Mouse (Mus musculus) neural tube, embryonic 10.5 days (tissue): ENCODE measurements around the gene Ttc7.
A peak's percentile ranks its signal among the peaks of the same experiment; 100 is the strongest.

Experiments
- DNase-seq: peaks from one replicate; pipeline ENCODE4 v3.0.0-alpha.2; 2017; ENCODE audit warnings: low spot score; ENCODE audit errors: extremely low spot score

Ttc7 gene

DNA sequence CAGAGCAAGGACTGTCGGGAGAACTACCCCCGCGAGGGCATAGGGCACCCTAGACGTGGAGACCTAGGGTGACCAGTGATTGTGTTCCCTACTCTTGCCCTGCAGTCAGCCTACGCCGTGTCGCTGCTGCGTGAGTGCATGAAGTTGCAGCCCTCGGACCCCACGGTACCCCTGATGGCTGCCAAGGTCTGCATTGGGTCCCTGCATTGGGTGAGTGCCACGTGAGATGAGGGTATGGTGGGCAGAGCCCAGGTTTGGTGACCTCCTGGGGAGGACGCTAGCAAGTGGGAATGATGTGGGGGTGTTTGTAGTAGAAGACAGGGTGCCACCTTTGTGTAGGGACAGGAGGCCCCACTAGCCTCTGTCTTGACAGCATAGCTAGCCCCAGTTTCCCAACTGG is 51.5 kb downstream of the Ttc7 start:
- DNase-seq = no peak

DNA sequence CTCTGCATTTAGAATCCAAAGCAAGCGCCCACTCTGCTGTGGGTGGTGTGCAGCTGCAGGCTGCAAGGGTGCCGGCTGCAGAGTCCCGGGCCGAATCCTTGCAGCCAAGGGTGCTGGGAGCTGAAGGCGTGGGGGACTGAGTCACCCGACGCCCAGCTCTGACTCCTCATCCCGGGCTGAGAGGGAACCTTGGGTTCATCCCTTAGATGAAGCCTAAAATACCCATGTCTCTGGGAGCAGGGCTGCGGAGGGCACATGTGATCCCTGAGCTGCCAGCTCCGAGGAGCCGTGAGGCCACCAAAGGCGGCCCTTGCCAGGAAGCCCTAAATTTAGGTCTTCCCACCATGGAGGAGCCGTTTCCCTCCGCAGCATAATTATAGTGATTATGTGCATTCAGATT is 52.5 kb downstream of the Ttc7 start:
- no peak for DNase-seq

DNA sequence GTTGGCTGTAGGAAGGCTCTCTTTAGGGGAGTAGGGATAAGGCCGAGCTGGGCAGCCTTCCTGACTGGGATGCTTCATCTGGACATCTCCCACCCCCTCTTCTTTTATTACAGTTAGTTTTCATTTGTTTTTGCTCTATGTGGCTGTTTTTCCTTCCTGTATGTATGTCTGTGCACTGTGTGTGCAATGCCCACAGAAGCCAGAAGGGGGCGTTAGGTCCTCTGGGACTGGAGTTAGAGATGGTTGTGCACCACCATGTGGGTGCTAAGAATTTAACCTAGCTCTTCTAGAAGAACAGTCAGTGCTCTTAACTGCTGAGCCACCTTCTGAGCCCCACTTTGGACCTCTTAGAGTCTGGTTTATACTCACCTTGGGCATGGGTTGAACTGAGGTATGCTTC is 53.0 kb downstream of the Ttc7 start:
- DNase-seq = no peak

DNA sequence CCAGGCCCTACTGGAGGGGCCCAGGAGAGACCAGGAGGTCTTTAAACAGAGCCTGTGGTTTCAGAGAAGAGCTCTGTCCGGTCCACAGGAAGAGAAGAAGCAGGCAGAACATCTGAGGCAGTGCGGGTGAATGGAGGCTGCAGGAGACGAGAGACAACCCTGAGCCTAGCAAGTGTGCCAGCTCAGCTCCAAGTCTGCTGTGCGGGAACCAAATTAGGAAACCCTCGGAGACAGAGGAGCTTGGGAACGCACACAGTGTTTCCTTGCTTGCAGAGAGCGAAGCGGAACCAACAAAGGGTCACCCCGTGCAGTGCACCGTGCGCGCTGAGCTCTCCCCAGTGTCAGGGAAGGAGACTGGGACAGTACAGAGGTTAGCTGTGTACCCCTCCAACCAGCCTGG is 54.2 kb downstream of the Ttc7 start:
- no peak for DNase-seq

DNA sequence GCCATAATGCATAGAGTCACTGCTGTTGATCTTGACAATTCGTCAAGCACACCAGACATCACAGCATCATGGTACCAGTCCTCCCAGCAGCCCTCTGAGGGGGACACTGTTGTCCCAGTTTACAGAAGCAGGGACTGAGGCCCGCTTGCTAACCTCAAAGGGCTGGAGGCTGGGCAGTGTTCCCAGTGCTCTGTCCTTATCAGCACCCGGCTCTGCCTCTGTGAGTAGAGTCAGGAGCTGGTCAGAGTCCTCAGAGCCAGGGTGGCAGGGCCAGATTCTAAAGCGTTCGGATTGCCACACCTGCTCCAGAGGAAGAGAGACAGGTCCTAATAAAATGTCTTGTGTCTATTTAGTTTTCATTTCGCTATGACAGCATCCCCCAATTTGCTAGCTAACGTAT is 55.0 kb downstream of the Ttc7 start:
- DNase-seq = no peak

DNA sequence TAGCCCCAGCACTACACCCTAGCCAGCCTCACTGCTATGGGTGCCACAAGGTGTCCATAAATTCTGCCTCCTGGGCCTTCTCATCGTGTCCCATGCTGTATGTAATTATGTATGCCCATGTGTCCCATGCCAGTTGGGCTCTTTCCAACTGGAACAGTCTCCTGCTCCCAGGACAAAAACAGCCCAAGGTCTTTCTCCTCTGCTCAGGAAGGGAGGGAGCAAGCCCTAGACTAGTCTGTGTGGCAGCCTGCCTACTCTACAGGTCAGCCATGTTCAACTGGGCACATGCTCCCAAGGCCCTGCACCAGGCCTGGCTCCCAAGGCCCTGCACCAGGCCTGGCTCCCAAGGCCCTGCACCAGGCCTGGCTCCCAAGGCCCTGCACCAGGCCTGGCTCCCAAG is 56.4 kb downstream of the Ttc7 start:
- DNase-seq = no peak

DNA sequence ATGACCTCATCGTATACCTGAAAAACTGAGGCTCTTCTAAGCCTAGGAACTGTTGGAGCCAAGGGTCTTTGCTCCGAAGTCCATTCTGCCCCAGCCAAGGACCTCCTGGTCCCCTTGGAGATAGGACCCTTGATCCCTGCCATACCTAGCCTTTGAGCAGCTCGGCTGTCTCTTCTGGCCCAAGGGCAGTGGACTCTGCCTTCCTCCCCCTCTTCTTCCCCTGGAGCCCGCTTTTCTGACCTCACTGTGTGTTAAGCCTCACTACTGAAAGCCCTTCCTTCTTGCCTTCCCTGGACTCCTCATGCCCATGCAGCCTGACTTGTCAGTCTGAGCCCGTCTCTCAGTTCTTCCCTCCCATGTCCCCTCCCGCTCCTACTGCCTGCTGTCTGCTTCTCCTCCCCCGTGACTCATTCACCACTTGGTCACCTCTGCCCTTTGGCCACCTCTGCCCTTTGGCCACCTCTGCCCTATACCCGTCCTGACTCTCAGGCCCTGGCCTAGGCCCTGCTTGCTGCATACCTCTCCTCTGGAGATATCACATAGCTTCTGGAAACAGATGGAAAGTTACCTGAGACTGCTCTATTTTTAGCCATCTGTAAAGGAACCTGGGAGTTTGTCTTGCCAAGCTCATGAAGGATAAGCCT is 60.5 kb downstream of the Ttc7 start:
- DNase-seq = no peak

DNA sequence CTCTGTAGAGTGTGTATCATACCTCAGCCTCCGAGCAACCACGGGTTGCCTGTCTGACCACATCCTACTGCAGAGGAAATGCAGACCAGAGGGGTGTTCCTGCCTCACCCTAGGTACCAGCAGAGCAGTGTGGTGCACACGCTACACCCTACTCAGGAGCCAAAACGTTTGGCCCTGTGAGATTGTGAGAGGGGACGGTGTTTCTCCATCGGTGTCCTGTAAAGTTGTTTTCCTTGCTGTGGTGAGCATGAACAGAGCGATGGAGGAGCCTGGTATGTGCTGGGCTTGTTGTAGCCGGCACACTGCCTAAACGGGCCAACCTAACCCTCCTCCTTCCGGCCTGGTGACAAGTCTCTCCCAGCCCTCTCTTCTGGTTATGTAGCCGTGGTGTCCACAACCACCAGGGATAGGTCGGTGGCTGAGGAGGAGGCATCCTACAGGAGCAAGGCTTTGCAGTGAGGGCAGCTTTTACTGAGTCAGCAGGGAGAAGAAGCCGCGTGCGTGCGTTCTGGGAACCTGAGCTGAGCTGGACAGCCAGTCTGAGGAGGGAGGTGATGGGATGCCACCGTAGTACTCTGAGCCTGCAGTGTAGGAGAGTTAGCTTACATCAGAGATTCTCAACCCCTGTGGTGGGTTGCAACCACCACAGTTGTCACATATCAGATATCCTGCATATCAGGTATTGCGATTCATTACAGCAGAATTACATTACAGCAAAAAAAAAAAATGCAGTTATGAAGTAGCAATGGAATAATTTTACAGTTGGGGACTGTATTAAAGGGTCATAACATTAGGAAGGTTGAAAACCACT is 62.0 kb downstream of the Ttc7 start:
- no peak for DNase-seq

DNA sequence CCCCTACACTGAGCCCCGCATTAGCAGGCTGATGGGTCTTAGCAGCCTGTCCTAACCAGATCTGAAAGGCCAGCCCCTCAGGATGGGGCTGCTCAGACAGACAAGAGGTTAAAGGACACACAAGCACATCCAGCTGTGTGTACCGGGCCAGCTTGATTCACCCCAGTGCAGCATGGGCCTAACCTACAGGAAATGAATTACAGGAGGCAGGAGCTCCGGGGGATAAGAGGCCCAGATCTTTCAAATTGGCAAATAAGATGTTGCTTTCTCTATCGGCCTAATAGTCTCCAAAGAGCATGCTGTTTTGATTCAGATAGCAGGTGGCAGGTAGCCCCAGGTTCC is 62.5 kb downstream of the Ttc7 start:
- no peak for DNase-seq

DNA sequence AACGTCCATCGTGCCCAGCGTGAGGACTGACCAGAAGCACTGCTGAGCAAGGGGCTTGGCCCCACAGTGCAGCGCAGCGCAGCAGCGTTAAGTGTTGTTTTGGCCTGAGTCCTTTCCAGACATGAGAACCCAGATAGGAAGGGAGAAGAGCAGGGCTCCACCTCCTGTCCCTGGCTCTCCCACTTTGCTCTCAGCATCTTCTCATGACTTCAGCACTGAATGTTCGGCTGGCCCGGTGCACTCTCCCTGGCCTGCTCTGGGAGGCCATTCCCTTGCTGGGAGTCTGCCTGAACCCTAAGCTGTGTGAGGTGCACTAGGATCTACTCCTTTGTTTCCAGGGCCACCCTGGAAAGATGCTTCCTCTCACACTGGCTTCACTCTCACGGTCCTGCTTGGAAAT is 65.7 kb downstream of the Ttc7 start:
- DNase-seq = no peak

DNA sequence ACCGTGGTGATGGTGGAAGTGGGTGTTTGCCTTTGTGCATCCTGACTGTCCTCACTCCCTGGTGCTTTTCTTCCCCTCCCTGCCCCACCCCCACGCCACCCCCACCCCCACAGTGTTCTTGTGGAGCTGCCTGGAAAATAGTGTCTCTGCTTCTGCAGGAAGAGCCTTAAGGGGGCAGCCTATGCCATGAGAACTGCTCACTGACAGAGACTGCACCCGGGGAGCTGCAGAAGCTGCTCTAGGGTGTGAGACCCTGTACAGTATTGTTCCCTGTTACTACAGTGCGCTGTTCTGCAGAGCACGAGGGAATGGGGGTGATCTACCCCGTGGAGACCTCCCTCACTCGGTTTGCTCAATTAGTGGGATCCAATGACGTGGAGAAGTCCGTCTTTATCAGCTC is 66.4 kb downstream of the Ttc7 start:
- no peak for DNase-seq

DNA sequence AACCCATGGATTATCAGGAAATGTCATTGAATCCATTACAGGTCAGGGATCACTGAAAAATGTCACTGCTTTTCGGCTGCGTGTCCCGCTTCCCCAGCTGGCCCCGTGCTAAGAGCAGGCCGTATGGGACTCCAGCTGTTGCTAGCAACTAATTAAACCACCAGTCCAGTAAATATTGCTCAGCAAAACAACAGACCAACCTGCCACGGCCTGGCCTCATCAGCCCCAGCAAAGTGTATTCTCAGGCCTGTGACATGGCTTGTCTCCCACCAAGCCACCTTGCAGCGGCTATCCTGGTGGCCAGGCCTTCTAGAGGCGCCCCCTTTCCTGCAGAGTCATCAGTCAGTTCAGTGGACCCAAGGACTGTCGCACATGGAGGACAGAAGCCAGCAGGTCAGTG is 66.9 kb downstream of the Ttc7 start:
- no peak for DNase-seq

DNA sequence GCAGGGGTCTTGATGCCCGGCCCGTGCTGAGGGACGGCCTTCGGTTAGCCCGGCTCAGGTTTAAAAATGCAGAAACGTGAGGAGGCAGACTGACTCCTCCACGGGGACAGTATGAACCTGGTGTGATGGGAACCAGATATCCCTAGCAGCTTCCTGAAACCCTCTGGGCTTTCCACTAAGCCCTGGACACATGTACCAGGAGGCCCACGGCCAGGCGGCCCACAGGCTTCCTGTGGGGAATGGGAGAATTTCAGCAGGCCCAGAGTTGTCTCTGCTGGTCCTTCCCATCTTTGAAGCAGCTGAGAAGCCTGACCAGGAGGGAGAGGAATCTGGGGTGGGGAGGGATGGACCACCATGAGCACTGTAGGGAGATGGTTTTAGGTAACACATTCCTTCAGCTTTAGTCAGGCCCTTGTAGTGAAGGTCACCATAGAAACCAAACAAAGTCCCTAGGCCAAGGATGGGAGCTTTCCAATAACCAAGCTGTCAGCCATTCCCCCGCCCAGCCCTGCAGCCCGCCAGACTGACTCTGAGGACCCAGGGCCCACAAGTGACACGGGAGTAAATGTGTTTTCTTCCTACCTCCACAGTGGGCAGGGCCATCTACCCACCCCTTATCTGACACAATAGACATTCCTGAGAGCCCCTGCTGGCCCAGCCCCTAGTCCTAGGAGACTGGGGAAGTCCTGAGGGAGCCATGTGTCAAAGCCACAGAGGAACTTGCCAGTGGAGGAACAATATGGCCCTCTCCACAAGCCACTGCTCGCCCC is 68.0 kb downstream of the Ttc7 start:
- DNase-seq = no peak

DNA sequence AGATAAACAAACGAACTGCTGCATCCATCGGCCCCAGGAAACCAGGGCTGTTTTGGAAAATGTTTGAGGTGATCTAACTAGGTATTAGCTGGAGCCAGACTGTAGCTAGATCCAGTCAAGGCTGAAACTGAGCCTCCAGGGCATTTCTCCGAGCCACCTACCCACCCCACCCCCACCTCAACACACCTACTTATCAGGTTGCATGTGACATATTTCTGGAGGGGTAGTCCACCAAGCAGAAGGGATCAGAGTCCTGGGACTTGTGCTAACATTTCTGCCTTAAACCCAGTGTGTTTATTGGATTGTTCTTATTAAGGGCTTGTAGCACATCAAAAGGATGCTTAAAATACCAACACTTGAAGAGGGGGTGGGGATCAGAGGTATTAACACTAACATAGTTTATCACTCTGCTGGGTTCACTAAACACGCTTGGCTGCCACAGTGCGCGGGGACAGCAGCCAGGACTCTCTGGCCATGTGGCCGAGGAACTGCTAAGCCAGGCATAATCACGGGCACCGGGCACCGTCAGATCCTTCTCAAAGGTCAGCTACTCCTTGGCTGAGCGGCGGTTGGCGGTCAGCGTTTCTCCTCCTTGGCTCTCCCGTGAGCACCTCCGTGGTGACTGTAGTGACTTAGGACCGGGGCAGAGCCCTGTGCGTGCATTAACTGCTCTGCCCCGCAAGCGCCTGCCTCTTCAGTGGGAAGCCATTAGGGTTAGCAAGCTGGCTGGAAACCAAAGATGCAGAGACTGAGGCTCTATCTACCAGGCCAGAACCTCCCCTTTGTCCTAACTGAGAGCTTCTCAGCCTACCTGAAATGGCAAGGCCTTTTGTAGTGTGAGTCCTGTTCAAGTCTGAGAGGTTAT is 68.8 kb downstream of the Ttc7 start:
- no peak for DNase-seq

DNA sequence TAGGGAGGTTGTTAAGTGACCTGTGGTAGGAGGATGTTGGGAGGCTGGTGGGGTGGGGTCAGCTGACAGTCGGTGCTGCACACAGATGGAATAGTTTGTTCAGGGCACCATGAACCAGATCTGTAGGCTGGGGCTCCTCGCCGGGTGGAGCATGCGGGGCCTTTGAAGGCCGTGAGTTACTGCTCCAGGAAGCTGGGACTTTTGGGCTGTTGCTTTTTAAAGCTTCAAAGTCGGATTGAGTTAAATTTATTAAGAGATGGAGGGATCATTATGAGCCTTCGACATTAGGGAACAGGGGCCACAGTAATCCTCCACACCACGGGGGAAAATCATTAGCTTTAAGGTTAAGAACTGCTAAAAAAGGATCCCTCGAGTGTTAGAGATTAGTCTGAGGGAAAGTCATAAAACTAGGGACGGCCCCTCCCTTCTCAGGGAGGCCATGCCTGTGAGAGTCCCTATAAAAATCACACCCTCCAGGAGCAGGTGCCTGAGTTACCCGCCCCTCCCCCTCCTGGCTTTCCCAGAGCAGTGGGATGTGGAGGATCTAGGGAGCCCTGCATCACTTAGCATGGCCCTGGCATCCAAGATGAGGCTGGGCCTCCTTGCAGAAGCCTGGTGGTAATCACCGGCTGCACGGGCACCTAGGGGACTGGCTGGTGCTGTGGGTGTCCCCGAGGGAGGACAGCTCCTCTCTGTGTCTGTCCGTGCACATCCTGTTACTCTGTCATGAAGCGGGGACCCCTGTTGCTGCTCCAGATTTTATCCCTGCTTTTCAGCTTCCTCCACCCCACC is 69.6 kb downstream of the Ttc7 start:
- DNase-seq = peak; percentile 47

DNA sequence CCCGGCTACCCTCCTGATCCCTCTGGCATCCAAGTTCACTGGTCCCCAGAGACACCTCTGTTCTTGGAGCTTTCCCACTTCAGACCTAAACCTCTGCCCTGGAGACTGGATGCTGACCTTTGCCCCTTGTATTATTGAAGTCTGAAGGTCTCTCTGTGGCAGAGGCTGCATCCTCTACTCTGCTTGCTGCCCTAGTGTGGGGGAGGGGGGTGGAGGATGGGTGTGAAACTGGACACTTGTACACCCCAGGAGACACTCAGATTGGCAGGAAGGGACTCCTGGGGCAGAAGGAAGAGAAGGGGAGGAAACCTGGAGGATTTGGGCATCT is 70.2 kb downstream of the Ttc7 start:
- peak; percentile 40 for DNase-seq

DNA sequence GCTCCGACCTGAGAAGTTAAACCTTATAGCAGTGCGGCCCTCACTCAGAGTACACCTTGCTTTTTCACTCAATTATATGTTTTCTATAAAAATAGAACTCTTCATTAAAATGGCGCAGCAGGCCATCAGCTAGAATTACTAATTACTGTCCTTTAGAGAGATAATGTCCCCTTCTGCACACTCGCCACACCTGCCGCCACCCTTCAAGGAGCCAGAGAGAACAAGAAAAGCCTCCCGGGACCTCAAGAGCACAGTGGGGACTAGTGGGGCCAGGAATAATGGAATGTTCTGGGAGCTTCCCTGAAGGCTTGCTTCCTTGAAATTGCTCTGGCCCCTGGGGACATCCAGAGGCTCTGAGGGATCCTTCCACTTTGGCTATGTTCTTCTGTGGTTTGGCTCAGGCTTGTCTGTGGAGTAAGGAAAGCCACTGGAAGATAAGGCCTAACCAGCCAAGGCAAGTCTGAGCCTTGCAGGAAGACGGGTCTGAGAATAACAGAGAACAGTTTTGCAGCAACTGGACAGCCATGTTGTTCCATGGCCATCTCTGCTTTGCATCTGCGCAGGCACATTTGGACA is 71.1 kb downstream of the Ttc7 start:
- no peak for DNase-seq

DNA sequence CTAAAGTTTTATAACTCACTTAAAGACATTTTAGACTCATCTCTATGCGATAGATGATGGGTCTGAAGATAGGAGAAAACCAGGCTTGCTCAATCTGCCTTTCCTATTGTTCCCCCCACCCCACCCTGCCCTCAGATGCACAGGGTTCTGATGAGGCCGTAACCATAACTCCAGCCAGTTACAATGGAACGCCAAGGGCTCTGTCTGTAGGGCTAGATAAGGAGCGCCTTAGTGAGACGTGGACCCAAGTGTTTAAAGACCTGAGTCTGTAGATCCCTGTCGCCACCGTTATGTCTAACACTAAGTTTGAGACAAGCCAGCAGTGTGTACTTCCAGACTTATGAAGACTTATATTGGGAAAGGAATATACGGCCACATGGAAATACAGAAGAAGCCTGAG is 72.8 kb downstream of the Ttc7 start:
- DNase-seq = no peak

DNA sequence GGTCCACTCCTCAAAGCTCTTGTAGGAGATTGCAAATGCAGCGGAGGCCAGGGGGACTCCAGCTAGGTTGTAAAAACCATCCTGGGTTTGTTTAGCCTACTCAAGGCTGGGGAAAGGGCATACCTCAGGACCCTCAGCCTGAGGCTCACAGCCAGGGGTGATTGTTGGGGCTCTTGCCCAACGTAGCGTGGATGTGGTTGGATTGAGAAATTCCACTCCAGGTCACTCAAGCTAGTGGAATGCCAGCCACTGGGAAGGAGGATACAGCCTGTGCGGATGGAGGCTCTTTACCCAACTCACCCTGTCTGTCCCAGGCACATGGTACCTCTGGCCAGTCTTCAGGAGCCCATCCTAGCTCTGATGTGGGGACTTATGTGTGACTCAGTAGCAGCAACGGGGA is 73.6 kb downstream of the Ttc7 start:
- no peak for DNase-seq

DNA sequence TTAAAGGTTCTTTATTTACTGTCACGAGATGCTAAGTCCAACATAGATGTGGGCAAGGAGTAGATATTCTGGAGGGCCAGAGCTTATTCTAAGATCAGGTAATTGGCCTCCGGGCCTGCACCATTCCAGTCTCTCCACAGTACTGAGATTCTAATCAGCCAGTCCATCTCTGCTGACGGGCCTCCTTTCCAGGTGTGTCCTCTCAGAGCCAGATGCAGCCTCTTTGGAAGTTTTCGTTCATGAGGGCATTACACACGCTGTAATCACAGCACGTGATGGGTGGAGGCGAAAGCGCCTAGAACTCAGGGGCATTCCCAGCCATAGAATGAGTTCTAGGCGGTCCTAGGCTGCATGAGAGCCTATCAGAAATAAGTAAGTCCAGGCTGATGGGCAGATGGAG is 74.8 kb downstream of the Ttc7 start:
- DNase-seq = no peak

DNA sequence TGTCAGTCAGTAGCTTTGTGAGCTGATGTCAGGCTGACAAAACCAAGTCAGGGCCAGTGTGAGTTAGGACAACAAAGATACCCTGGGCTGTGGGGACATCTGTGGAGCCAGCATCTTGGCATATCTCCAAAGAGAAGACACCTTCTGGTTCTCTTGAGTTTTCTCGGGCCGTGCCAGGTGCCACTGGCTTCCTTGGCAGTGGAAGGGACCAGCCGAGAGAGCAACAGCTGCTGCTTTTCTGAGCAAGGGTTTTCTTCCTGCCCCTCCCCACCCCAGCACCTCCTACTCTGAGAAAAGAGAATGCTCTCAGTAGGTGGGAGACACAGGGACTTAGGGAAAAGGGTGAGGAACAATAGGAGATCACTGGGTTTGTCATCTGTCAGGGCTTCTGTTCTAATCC is 78.4 kb downstream of the Ttc7 start:
- no peak for DNase-seq
